Mouse (Mus musculus) gastrocnemius, adult 18-20 months (tissue): ENCODE data around the gene Gm29735. TPM values are rescaled to one million over a fixed set of nuclear protein-coding genes. Genes with fewer than 3 reads are reported as not detected.
"Not testable (repeated sequence)": the region's sequence is repeated elsewhere in the genome, so short reads cannot be mapped to it uniquely, and the experiment has no call there.

Source experiments
- DNase-seq: peaks from one replicate; pipeline ENCODE4 v3.0.0; 2021; ENCODE audit warnings: low spot score
- total RNA-seq, 2 experiments: library from RNA; stranded (reverse); gene quantifications; 2 replicates each; pipeline ENCODE4 v1.2.3; 2021

Gm29735 gene
- total RNA-seq, 2 experiments from 2014 or later: not detected

DNA sequence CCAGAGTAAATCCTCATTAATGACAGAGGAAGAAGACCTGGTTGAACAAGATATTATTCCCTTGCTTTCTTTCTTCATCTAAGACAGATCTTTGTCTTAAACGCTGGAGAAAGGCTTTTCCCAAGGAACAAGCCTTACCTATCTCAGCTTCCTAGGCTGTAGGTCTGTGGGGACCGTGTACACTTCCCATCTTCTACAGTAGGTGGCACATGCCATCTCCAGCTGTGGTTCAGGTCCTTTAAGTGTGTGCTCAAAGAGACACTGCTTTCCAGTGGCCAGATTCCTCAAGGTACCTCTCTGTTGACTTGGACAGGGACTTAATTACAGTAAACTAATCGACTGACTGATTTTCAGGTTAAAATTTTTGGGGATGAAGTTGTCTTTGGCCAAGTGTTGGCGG lies 28.1 kb downstream of the Gm29735 start:
- no peak for DNase-seq

DNA sequence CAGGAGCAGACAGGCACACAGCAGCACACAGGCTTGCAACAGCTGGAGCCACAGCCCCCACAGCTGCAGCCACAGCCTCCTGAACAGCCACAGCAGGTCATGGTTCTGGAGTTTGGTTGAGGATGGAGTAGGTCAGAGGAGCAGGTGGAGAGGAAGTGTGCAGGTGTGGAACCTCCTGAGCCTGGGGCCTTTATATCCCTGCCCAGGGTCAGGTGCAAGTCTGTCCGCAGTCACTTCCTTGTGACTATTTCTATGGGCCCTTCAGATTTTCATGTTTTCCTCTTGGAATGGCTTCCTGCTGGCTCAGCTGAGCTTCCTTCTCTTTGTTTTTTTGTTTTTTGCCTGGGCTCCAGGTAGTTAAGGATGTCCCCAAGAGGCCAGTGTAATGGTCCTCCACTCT lies 36.3 kb downstream of the Gm29735 start, which contains the start of gene Gm45618:
Gene Gm45618, minus strand, starts transcription at position 101 of the 400 bp plus-strand sequence.
- not testable (repeated sequence) for DNase-seq

DNA sequence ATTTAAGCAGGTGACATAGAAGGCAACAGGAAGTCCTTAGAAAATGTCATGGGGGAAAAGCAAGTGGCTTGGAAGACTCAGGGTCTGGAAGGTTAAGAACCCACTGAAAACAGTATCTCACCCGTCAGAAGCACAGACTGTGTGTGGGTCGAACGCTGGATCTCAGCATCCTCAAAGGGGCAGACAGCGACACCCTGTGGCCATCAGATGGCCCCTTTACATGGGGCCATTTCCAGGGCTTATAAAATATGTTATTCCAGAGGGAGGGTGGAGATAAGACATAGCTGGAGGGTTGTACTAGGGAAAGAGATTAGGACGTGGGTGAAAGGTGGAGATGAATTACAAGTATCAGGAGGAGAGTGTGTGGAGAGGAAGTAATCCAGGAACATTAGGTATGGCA lies 37.3 kb downstream of the Gm29735 start:
- no peak for DNase-seq

Other genes starting within 250 kb of the Gm29735 start
- gene Tollip, start 238.6 kb downstream of the Gm29735 start, total RNA-seq: 10 to 100 TPM; 30.1 to 34.3 TPM
- under 1 TPM; 0.09 to 0.19 TPM for gene Brsk2, start 207.4 kb downstream of the Gm29735 start, total RNA-seq
- gene Mob2, start 96.0 kb downstream of the Gm29735 start, total RNA-seq: 10 to 100 TPM; 49.6 to 51.8 TPM
- gene Dusp8, start 61.3 kb downstream of the Gm29735 start, total RNA-seq: 10 to 100 TPM; 21.9 to 41.2 TPM
- not detected for gene Gm45618, start 36.4 kb downstream of the Gm29735 start, total RNA-seq
- gene Gm39115, start 21.1 kb downstream of the Gm29735 start, total RNA-seq: not detected
- gene Gm45337, start 12.5 kb downstream of the Gm29735 start, total RNA-seq: not detected
- gene Gm4553, start 8.6 kb upstream of the Gm29735 start, total RNA-seq: not detected
- gene Krtap5-2, start 18.9 kb upstream of the Gm29735 start, total RNA-seq: not detected
- gene Gm10153, start 33.3 kb upstream of the Gm29735 start, total RNA-seq: not detected
- gene Krtap5-3, start 44.3 kb upstream of the Gm29735 start, total RNA-seq: not detected
- not detected for gene Gm7579, start 54.7 kb upstream of the Gm29735 start, total RNA-seq
- not detected for gene Krtap5-5, start 72.9 kb upstream of the Gm29735 start, total RNA-seq
- gene Gm40460, start 84.0 kb upstream of the Gm29735 start, total RNA-seq: not detected
- not detected for gene Gm2431, start 101.2 kb upstream of the Gm29735 start, total RNA-seq
- gene Gm4559, start 117.2 kb upstream of the Gm29735 start, total RNA-seq: not detected
- gene Krtap5-1, start 140.0 kb upstream of the Gm29735 start, total RNA-seq: not detected
- gene Krtap5-4, start 146.4 kb upstream of the Gm29735 start, total RNA-seq: not detected
- gene Ifitm10, start 216.6 kb upstream of the Gm29735 start, total RNA-seq: 1 to 10 TPM; 3.2 to 5.0 TPM
- 1 to 10 TPM; 1.1 to 2.4 TPM for gene Gm49369, start 225.6 kb upstream of the Gm29735 start, total RNA-seq
- gene Ctsd, start 230.9 kb upstream of the Gm29735 start, total RNA-seq: 100 to 1,000 TPM; 445 to 450 TPM